Mouse (Mus musculus) liver, embryonic 12.5 days (tissue): Measurements from ENCODE around the gene Kera. TPM values are rescaled to one million over a fixed set of nuclear protein-coding genes. Genes with fewer than 3 reads are reported as not detected.

Experiments
- ATAC-seq: fragments of 200-750 bp; cut with Nextera tagmentation; 2 replicates; pipeline ENCODE4 v1.8.0; 2017; ENCODE audit warnings: moderate number of reproducible peaks, mild to moderate bottlenecking, moderate library complexity
- H3K27ac ChIP-seq: fragments of 300-500 bp; sonication (generic); 2 replicates; pipeline ENCODE4 v1.5.1; 2016; ENCODE audit warnings: mild to moderate bottlenecking
- H3K27me3 ChIP-seq: fragments of 300-500 bp; sonication (generic); replicated peaks from 2 replicates; pipeline ENCODE4 v1.6.1; 2016; ENCODE audit warnings: mild to moderate bottlenecking, moderate library complexity
- H3K36me3 ChIP-seq: fragments of 300-500 bp; sonication (generic); 2 replicates; pipeline ENCODE4 v1.6.1; 2016; ENCODE audit warnings: mild to moderate bottlenecking, moderate library complexity
- H3K4me1 ChIP-seq: fragments of 300-500 bp; sonication (generic); 2 replicates; pipeline ENCODE4 v1.6.1; 2016
- H3K4me2 ChIP-seq: fragments of 300-500 bp; sonication (generic); 2 replicates; pipeline ENCODE4 v1.6.1; 2016; ENCODE audit warnings: mild to moderate bottlenecking, moderate library complexity
- H3K4me3 ChIP-seq: fragments of 300-500 bp; sonication (generic); 2 replicates; pipeline ENCODE4 v1.5.1; 2016; ENCODE audit warnings: mild to moderate bottlenecking, moderate library complexity
- H3K9ac ChIP-seq: fragments of 300-500 bp; sonication (generic); 2 replicates; pipeline ENCODE4 v1.6.1; 2016; ENCODE audit warnings: mild to moderate bottlenecking, moderate library complexity
- H3K9me3 ChIP-seq: fragments of 300-500 bp; sonication (generic); replicated peaks from 2 replicates; pipeline ENCODE4 v1.6.1; 2016; ENCODE audit warnings: mild to moderate bottlenecking, moderate library complexity
- WGBS: fragments of 180-500 bp; shearing (Covaris S2); methylation state at CpG from one replicate; pipeline ENCODE4 v1.1.7; 2016; ENCODE audit not compliant: insufficient replicate concordance; 5-methylcytosine and 5-hydroxymethylcytosine counted together
- polyA plus RNA-seq: library from polyadenylated mRNA; unstranded; fragments of >200 nt; fragmentation: Nextera tagmentation; extraction: Ambion mirVana; gene quantifications from 2 replicates; pipeline ENCODE4 v1.2.1, GENCODE M21; 2016

Kera gene
- polyA plus RNA-seq, result 0.10 TPM in 1 of 2 replicates, not detected in the other

DNA sequence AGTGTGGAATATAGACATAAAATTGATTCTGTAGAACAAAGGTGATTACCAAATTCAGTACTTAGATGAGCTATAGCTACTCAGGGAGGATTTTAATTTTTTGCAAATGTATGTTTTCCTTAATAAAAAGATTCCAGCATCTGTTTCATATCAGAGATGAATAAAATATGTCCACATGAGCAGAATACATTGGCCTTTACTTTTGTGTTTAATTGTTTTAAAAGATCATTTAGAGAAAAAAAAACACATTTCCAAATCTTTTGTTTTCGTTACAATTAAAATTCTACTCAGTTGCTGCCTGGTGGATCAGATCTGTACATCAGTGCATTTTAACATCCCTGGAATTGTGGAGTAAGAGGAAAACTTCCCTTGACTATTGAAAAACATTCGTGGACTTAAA is at the start of gene Kera:
Gene Kera, plus strand, starts transcription at position 301 of the 400 bp plus-strand sequence.
- H3K4me1 ChIP-seq, result no peaks in the 10 kb centered on the region
- no peak within 1 kb of the TSS for H3K27ac ChIP-seq
- H3K4me2 ChIP-seq, result no peak within 1 kb of the TSS
- no peaks in the 10 kb centered on the region for H3K27me3 ChIP-seq
- H3K4me3 ChIP-seq, result no peak within 1 kb of the TSS
- no peaks in the 10 kb centered on the region for H3K9me3 ChIP-seq
- ATAC-seq, result no peak
- WGBS, result 52% methylated on average over 2 of the region's 2 CpGs
- no peaks in the 10 kb centered on the region for H3K36me3 ChIP-seq
- H3K9ac ChIP-seq, result no peak within 1 kb of the TSS

GRCm38 (mm10) chr10:97564957-97565856 is 41.5 kb upstream of the Kera start, which contains the start of gene Lum:
Lum (plus strand) TSS chr10:97565128.
- Histone ChIP-seq H3K27me3 (no peaks in the 10 kb centered on the region), H3K4me2 (no peak within 1 kb of the TSS), H3K4me3 (no peak within 1 kb of the TSS), H3K27ac (no peak within 1 kb of the TSS), H3K36me3 (no peaks in the 10 kb centered on the region), H3K4me1 (no peaks in the 10 kb centered on the region), H3K9ac (no peak within 1 kb of the TSS), H3K9me3 (no peaks in the 10 kb centered on the region)
- WGBS, result 58% methylated on average over 10 of the region's 10 CpGs
- ATAC-seq, result no peak

- H3K27me3 ChIP-seq, result no peaks in the 10 kb centered on the region
- no peaks in the 10 kb centered on the region for H3K36me3 ChIP-seq
- H3K27ac ChIP-seq, result no peak overlapping the region
- no peak overlapping the region for H3K4me3 ChIP-seq
- H3K9me3 ChIP-seq, result no peaks in the 10 kb centered on the region
- no peaks in the 10 kb centered on the region for H3K4me1 ChIP-seq
- no peak overlapping the region for H3K4me2 ChIP-seq
- WGBS, result 53% methylated on average over 8 of the region's 8 CpGs
- H3K9ac ChIP-seq, result no peak overlapping the region
- ATAC-seq, result no peak
These were observed 39.1 kb upstream of the Kera start for GRCm38 (mm10) chr10:97567489-97568135.

DNA sequence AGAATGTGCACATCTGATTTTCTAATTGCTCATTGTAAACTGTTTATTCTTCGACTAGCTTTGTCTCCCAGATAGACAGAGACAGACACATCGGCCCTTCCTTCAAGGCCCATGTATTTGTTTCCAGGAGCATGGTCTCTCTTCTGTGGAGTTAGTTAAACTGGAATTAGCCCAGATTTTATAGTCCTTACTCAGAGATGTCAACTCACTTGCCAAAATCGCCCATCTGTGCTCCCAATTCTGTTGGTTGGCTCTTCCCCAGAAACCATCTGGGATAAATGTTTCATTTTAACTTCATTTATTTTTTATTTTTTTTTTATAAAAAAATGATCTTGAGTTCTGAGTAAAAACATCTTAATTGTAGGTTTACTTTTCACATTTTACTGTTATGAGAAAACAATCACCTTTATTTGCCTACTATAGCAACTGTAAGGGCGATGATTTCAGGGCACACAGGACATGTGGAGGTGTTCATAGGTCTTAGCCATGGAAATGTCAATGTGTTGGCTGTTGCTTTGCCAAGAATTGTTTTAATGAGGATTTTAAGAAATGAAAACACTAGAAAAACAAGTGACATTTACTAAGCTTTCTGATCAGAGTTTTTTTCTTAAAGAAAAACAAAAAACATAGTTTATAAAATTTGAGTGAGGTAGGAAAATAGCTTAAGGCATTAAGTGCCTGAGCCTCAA is 24.0 kb upstream of the Kera start:
- Histone ChIP-seq H3K27ac (no peak overlapping the region), H3K9me3 (no peaks in the 10 kb centered on the region), H3K4me3 (no peak overlapping the region), H3K27me3 (no peaks in the 10 kb centered on the region), H3K4me2 (no peak overlapping the region), H3K36me3 (no peaks in the 10 kb centered on the region), H3K4me1 (no peaks in the 10 kb centered on the region), H3K9ac (no peak overlapping the region)
- WGBS, result 56% methylated on average over 4 of the region's 4 CpGs
- no peak for ATAC-seq

DNA sequence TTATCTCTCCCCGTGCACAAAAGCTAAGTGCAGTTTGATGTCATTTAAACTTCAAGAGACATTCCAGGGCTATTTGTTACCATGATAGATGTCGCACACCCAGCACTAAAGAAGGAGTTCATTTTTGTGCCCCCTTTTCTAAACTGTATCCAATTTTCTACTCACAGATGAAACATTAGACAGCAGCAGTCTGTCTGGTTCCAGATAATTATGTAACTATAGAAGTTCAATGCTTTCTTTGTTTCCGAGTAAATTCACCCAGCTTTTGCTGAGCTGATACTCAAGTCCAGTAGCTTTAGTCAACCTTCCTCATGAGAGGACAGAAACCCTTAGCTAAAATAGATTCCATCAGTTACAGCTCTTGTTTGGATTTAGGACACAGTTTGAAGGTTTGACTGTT is 22.5 kb upstream of the Kera start:
- Histone ChIP-seq H3K9me3 (no peaks in the 10 kb centered on the region), H3K4me2 (no peak overlapping the region), H3K9ac (no peak overlapping the region), H3K27me3 (no peaks in the 10 kb centered on the region), H3K4me3 (no peak overlapping the region), H3K27ac (no peak overlapping the region), H3K4me1 (no peaks in the 10 kb centered on the region), H3K36me3 (no peaks in the 10 kb centered on the region)
- WGBS, result 53% methylated on average over 3 of the region's 3 CpGs
- no peak for ATAC-seq

GRCm38 (mm10) chr10:97587159-97587558 is 19.5 kb upstream of the Kera start:
- Histone ChIP-seq H3K4me3 (no peak overlapping the region), H3K4me1 (no peaks in the 10 kb centered on the region), H3K27me3 (no peaks in the 10 kb centered on the region), H3K9ac (no peak overlapping the region), H3K9me3 (no peaks in the 10 kb centered on the region), H3K27ac (no peak overlapping the region), H3K4me2 (no peak overlapping the region), H3K36me3 (no peaks in the 10 kb centered on the region)
- 66% methylated on average over 5 of the region's 5 CpGs for WGBS
- ATAC-seq, result no peak

- Histone ChIP-seq H3K9me3 (no peaks in the 10 kb centered on the region), H3K4me2 (no peak overlapping the region), H3K36me3 (no peaks in the 10 kb centered on the region), H3K4me1 (no peaks in the 10 kb centered on the region), H3K27ac (no peak overlapping the region), H3K27me3 (no peaks in the 10 kb centered on the region), H3K9ac (no peak overlapping the region), H3K4me3 (no peak overlapping the region)
- WGBS, result 72% methylated on average over 6 of the region's 6 CpGs
- ATAC-seq, result no peak
These were observed 17.1 kb upstream of the Kera start for GRCm38 (mm10) chr10:97589574-97589973.

DNA sequence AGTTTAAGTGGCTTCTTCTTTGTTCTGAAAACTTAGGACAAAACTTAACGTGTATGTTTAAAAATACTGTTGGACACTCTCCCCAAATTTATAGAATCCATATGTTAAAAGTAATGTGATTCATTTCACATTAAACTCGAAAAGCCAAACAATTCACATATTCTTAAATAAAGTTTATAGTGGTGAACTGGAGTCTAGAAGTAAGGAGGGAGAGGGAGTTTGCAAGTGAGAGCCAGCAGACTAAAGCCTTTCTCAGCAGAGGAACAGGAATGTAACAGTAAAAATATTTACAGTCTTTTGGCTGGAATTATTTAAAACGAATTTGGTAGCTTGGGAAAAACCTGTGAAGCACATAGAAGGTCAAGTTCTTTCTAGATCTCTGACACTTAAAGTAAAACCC is 15.6 kb upstream of the Kera start:
- Histone ChIP-seq H3K4me2 (no peak overlapping the region), H3K4me3 (no peak overlapping the region), H3K36me3 (no peaks in the 10 kb centered on the region), H3K4me1 (no peaks in the 10 kb centered on the region), H3K27me3 (no peaks in the 10 kb centered on the region), H3K27ac (no peak overlapping the region), H3K9me3 (no peaks in the 10 kb centered on the region), H3K9ac (no peak overlapping the region)
- no peak for ATAC-seq
- WGBS, result 38% methylated on average over 3 of the region's 3 CpGs

DNA sequence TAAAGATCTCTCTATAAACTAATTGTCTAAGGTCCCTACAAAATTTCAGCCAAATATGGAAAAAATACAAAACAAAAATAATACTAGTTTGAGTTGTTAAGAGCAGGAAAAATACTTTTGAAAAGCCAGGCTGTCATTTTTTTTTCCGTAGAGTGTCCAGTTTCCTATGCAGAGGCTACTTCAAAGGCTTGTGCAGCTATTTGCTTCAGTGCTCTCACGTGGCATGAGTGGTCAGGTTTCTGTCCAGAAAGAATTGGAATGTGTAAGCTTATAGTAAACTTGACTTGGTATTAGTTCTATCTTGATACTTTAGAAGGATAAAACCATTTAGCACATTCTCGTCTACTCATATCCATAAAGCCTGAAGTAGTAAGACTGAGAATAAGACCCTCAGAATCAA is 15.0 kb upstream of the Kera start:
- 61% methylated on average over 3 of the region's 3 CpGs for WGBS
- ATAC-seq, result no peak
- H3K36me3 ChIP-seq, result no peaks in the 10 kb centered on the region
- H3K4me3 ChIP-seq, result no peak overlapping the region
- H3K27me3 ChIP-seq, result no peaks in the 10 kb centered on the region
- no peak overlapping the region for H3K4me2 ChIP-seq
- no peaks in the 10 kb centered on the region for H3K9me3 ChIP-seq
- no peak overlapping the region for H3K27ac ChIP-seq
- H3K4me1 ChIP-seq, result no peaks in the 10 kb centered on the region
- no peak overlapping the region for H3K9ac ChIP-seq

GRCm38 (mm10) chr10:97595680-97596079 is 11.0 kb upstream of the Kera start:
- Histone ChIP-seq H3K27me3 (no peaks in the 10 kb centered on the region), H3K4me2 (no peak overlapping the region), H3K27ac (no peak overlapping the region), H3K9me3 (no peaks in the 10 kb centered on the region), H3K9ac (no peak overlapping the region), H3K36me3 (no peaks in the 10 kb centered on the region), H3K4me3 (no peak overlapping the region), H3K4me1 (no peaks in the 10 kb centered on the region)
- ATAC-seq, result no peak
- WGBS, result 49% methylated on average over 1 of the region's 1 CpGs

DNA sequence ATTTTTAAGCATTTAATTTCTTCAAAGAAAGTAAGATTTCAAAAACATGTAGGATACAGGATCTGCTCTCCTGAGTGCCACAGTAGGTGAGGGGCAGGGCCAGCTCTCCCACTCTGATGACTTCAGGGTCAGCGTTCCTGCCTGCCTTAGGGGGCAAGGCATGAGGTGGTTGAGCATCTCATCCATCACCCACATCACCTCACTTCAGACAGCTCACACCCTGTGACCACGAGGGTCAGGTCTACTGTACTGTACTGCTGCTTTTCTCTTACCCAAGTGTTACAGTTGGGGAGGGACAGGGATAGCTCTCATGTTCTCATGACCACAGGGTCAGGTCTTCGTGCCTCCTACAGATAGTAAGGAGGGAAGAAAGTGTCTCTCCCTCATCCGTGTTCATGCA is 4.9 kb upstream of the Kera start:
- H3K4me2 ChIP-seq, result no peak overlapping the region
- H3K36me3 ChIP-seq, result no peaks in the 10 kb centered on the region
- H3K9me3 ChIP-seq, result no peaks in the 10 kb centered on the region
- no peak overlapping the region for H3K9ac ChIP-seq
- no peak overlapping the region for H3K4me3 ChIP-seq
- 39% methylated on average over 4 of the region's 4 CpGs for WGBS
- no peaks in the 10 kb centered on the region for H3K27me3 ChIP-seq
- no peak overlapping the region for H3K27ac ChIP-seq
- no peaks in the 10 kb centered on the region for H3K4me1 ChIP-seq
- ATAC-seq, result no peak

- no peak for ATAC-seq
- H3K9me3 ChIP-seq, result no peaks in the 10 kb centered on the region
- H3K4me3 ChIP-seq, result no peak overlapping the region
- H3K4me1 ChIP-seq, result no peaks in the 10 kb centered on the region
- H3K4me2 ChIP-seq, result no peak overlapping the region
- H3K9ac ChIP-seq, result no peak overlapping the region
- H3K27me3 ChIP-seq, result no peaks in the 10 kb centered on the region
- H3K36me3 ChIP-seq, result no peaks in the 10 kb centered on the region
- H3K27ac ChIP-seq, result no peak overlapping the region
These were observed 3.4 kb upstream of the Kera start for GRCm38 (mm10) chr10:97603256-97603655.
